Mouse (Mus musculus): Measurements from ENCODE around the gene Inpp5b.
"Not testable (repeated sequence)": the region's sequence is repeated elsewhere in the genome, so short reads cannot be mapped to it uniquely, and the experiment has no call there.

The Inpp5b gene

GRCm38 (mm10) chr4:124741376-124742343 is at the start of gene Inpp5b:
Inpp5b (plus strand) TSS chr4:124741850.
- DNase-seq (ENCODE audit: low spot score in 2 of 2): peak; percentile 82 to 90

GRCm38 (mm10) chr4:124692416-124692861 is 49.2 kb upstream of the Inpp5b start:
- DNase-seq (ENCODE audit: low spot score in 2 of 2): no peak

DNA sequence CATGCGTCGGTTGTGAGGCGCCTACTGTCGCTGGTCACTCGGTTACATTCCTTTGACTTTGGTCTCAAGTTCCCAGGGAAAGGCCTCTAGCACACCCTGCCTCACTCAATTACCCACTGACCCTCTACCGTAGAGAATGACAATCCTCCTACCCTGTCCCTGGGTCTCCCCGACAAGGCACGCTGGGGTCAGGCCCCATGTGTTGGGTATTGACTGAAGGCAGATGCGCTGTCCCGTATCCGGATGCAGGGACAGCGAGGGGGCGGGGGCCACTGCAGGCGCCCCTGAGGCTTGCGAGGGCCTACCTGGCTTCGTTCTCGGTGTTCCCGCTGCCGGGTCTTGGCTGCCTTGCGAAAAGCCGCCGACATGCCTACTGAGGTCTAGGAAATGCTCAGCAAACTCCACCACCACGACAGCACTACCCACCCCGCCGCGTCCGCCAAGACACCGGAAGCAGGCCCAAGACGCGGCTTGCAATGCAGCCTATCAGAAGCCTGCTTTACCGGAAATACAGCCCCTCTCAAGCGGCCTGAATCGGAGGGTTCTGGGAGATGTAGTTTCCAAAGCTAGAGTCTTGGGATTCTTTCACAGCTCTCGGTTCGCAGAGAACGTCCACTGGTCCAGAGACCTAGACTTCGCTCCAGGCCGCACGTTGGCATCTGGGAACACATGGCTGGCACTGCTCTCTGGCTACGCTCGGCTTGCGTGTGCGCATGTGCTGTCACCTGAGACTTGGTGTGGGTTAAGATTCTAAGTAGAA is 48.3 kb upstream of the Inpp5b start, which contains the start of gene Utp11:
Gene Utp11 (minus strand): TSS at position 466 of the 760 bp plus-strand sequence.
- peak; percentile 75 to 84 for DNase-seq (ENCODE audit: low spot score in 2 of 2)

GRCm38 (mm10) chr4:124694572-124694971 is 47.1 kb upstream of the Inpp5b start:
- DNase-seq (ENCODE audit: low spot score in 2 of 2): no peak

DNA sequence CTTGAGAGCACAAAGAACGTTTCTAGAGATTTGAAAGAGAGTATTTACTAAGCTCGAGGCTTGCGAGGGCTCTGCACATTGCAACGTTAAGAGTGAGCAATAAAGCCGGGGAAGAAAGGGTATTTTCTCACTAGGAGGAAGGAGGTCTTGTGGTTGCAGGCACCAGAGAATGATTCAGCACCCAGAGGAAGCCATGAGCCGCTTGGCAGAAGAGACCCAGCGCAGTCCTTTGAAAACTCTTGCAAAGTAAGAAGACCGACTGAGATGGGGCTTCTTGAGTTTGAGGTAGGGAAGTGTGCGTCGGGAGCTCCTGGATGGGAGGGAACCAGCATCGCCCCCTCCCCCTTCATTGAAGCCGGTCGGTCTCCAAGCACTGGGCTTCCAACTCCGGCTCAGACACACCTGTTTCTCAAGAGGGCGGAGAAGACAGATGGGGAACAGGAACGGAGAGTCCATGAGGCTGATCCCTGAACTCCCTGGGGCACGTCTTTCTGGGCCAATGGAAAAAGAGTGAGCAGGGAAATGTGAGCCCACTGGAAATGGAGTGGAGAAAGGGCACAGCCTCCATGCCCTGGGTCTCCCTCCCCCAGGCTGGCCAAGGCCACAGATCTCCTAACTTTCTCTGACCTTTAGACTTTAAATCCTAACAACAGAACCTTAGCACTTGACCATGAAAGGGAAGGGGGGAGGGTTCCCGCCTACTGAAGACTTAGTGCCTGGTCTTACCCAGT is 45.7 kb upstream of the Inpp5b start:
- no peak for DNase-seq (ENCODE audit: low spot score in 2 of 2)

GRCm38 (mm10) chr4:124699791-124700190 is 41.9 kb upstream of the Inpp5b start:
- no peak for DNase-seq (ENCODE audit: low spot score in 2 of 2)

DNA sequence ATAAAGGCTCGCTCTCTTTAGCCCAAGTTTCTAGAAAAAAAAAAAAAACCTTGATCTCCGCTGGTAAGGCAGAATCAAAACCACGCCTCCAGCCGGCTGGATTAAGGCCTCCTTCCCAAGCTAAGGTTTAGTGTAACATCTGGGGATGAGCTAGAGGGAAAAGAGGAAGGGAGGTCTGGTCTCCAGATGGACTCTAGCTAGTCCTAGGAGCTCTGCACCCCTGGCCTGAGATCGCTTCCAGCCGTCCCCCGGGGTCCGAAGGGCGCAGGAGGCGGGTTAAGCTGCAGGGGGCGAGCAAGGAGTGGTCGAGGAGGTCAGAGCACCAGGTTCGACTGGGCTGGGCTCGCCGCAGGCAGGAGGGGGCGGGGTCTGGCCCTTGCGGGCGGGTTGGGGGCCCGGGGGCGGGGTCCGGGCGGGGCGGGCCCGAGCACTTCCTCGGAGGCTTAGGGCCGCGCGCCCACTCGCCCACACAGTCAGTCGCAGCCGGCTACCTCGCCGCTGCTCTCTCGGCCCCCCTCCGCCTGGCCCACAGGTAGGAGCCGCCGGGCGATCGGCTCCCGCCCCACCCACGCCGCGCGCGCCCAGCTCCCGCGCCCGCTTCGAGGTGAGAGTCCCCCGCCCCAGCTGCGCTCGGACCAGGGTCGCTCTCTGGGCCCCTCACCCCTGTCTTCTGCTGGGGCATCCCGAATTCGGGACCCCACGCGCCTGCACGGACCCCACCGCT is 41.2 kb upstream of the Inpp5b start, which contains the start of gene Fhl3:
Gene Fhl3 (plus strand): TSS at position 454 of the 724 bp plus-strand sequence.
- DNase-seq (ENCODE audit: low spot score in 2 of 2): no peak

DNA sequence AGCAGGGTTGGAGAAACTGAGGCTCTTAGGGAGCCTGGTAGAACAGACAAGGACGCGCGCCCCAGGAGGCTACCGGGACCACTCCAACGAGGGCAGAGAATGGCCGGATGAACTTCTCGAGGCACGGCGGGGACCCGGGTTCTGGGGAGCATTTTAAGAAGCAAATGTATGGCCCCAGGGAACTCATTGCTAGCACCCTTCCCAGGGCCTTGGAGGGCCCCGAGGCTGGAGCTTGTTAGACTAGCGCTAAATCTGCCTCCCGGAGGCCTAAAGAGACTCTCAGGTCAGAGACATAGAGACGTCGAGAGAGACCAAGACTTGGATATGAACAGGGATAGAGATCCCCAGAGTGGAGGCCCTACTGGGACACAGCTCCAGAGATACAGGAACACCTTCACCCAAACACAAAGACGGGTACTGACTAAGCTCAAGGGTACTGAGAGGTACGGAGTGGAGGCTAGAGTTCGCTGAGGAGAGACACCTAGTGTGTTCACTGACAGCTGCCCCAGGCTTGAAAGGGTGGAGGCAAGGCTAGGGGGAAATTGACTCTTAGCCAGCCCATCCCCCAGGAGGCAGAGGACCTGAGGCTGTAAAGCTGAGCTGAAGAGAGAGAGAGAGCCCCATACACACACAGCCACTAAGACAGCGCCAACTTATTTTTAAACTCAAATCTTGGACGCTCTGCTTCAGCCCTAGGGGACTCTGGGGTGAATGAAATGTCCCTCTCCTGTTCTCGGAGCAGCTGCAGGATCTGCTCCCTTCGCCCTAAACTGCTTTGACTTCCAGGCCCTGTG is 40.4 kb upstream of the Inpp5b start:
- DNase-seq (ENCODE audit: low spot score in 2 of 2): no peak

DNA sequence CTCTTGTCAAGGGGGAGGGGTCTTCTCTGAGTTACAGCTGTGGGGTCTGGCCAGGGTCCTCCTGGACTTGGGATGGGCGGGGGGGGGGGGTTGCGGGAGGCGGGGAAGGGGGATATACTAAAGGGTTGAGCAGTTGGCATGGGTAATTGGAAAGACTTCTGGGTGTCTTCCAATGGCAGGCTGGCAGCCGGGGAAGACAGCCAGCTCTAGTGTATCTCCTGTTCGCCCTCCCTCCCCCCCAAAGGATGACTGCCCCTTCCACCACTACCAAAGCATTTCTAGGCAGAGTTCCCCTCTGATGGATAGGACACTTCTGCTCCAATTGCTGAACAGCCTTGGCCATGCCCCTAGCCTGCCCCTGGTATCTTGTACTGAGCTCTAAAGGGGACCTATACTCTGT is 39.7 kb upstream of the Inpp5b start:
- no peak for DNase-seq (ENCODE audit: low spot score in 2 of 2)

- DNase-seq (ENCODE audit: low spot score in 2 of 2): no peak
Observed at GRCm38 (mm10) chr4:124703406-124703805, 38.2 kb upstream of the Inpp5b start.

DNA sequence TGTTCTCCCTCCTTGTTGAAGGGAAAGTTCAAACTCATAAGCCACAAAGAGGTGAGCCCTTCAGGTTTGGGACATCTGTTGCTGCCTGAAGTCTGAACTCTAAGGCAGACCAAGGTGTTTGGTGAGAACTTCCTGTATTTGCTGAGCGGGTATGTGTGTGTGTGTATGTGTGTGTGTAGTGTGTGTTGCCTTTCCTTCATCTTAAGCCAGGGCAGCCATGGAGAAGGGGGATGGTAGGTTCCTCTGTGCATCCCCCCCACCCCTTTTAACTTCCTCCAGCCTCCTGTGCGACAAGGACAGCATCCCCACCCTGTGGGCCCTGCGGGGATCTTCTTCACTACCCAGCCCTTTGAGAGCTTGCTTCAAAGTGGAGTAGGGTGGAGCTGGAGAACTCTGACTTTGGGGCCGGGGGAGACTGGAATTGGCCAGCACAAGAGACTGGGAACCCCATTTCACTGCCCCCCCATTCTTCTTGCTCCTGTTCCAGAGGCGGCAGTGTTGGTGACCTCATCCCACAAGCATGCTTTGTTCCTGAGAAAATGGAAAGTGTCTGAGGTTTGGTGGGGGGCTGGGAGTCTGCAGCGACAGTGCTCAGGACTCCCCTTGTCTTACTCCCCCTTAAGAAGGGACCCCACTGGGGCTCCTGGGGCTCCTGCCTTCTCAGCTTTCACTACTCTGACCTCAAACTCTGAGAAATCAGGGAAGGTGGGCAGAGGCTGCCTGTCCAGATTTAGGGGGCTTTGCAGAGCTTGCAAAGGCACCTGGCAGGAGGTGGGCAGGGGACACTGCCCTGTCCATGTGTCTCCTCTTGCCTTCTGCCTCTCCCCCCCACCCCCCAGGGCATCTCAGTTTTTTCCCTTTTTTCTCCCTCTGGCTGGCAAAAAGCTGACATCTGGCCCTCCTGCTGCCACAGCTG is 37.5 kb upstream of the Inpp5b start:
- no peak for DNase-seq (ENCODE audit: low spot score in 2 of 2)

DNA sequence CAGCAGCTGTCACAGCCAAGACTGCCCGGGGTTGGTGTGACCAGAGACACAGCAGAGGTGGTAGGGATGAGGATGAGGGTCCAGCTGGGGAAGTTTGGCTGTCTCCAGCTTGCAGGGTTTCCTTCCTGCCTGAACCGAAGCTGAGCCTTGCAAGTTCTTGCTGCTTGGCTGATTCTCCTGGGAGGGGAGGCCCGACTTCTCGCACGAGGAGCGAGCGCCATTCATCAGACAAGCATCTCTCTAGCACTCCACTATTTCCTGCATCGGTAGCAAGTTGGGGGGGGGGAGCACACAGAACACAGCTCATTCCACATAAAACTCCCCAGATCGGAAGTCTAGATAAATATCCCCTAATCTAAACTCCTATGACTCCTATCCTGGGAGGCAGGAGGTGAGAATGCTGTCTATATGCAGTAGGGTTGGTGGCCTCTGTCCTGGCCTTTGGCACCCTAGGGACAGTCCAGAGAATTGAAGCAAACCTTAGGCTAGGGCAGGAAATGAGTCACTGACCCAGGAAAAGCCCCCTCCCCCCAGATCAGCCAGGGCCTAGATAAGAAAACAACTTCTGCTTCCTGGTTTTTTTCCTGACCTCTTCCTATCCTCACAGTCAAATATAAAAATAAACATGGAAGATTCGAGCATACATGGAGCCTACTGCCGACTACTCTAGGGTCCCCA is 36.7 kb upstream of the Inpp5b start:
- DNase-seq (ENCODE audit: low spot score in 2 of 2): no peak

DNA sequence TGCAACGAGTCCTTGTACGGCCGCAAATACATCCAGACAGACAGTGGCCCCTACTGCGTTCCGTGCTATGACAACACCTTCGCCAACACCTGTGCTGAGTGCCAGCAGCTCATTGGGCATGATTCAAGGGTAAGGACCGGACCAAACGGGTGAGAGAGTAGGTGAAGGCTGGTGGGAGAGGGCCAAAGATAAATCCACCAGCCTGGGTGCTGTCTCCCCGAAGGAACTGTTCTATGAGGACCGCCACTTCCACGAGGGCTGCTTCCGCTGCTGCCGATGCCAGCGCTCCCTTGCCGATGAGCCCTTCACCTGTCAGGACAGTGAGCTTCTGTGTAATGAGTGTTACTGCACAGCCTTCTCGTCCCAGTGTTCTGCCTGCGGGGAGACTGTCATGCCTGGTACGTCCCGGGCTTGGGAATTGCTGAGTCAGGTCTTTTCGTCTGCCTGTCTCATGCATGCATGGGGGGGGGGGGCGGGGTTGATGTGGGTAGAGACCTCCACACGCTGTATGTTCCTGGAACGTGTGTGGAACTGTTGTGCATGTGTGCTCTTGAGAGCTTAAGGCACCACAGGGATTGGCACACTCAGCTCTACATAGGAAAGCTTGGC is 35.9 kb upstream of the Inpp5b start:
- no peak for DNase-seq (ENCODE audit: low spot score in 2 of 2)

GRCm38 (mm10) chr4:124707381-124708199 is 34.1 kb upstream of the Inpp5b start:
- not testable (repeated sequence) for DNase-seq (ENCODE audit: low spot score in 2 of 2)

DNA sequence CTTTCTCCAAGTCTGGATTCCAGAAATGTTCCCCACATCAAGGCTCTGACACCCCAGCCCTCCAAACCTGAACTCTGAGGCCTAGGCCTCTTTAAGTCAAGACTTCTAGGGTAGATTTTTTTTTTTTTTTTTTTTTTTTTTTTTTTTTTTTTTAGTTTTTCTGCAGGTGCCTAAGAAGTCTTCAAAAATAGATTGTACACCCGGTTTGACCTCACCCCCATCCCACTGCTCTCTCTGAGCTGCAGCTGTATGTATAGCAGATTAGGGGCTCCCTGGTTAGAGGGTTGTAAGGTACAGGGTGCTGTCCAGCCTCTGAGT is 33.5 kb upstream of the Inpp5b start:
- DNase-seq (ENCODE audit: low spot score in 2 of 2): not testable (repeated sequence)

- peak; percentile 37 to 41 for DNase-seq (ENCODE audit: low spot score in 2 of 2)
Observed at GRCm38 (mm10) chr4:124708518-124709477, 32.9 kb upstream of the Inpp5b start.
